Mouse (Mus musculus) T-helper 1 cell (primary cell): ENCODE measurements around the gene Trpv3.

Experiments
- in situ Hi-C: fragments of 300-600 bp; cut with MboI, MseI; formaldehyde crosslinking; loops from one replicate; pipeline ENCODE4 v1.15.1; 2025; ENCODE audit warnings: high pct_unique_total_duplicates

Gene Trpv3

GRCm38 (mm10) chr11:73267267-73267666 lies at the start of gene Trpv3:
Gene Trpv3, plus strand, starts transcription at chr11:73267388.
- in situ Hi-C loops = no loop called here

- in situ Hi-C loops = no loop called here
Observed at GRCm38 (mm10) chr11:73219671-73220070, 47.5 kb upstream of the Trpv3 start.

- in situ Hi-C loops = no loop called here
Observed at GRCm38 (mm10) chr11:73220651-73221050, 46.5 kb upstream of the Trpv3 start.

- in situ Hi-C loops = no loop called here
Observed at GRCm38 (mm10) chr11:73222846-73223245, 44.3 kb upstream of the Trpv3 start.

- in situ Hi-C loops = no loop called here
Observed at GRCm38 (mm10) chr11:73223966-73224365, 43.2 kb upstream of the Trpv3 start.

GRCm38 (mm10) chr11:73225856-73226255 lies 41.3 kb upstream of the Trpv3 start:
- in situ Hi-C loops = loop anchor here (25.0 kb wide), 1 partner anchor 1489 kb away; the partner anchor contains the start of gene Wscd1

- in situ Hi-C loops = loop anchor here (25.0 kb wide), 1 partner anchor 1492 kb away; the partner anchor contains the start of gene Wscd1
Observed at GRCm38 (mm10) chr11:73228881-73229280, 38.3 kb upstream of the Trpv3 start.

GRCm38 (mm10) chr11:73230081-73230480 lies 37.1 kb upstream of the Trpv3 start:
- in situ Hi-C loops = loop anchor here (25.0 kb wide), 1 partner anchor 1493 kb away; the partner anchor contains the start of gene Wscd1

- in situ Hi-C loops = loop anchor here (25.0 kb wide), 1 partner anchor 1495 kb away; the partner anchor contains the start of gene Wscd1
Observed at GRCm38 (mm10) chr11:73232513-73232912, 34.7 kb upstream of the Trpv3 start.

- in situ Hi-C loops = loop anchor here (25.0 kb wide), 1 partner anchor 1497 kb away; the partner anchor contains the start of gene Wscd1
Observed at GRCm38 (mm10) chr11:73233992-73234391, 33.2 kb upstream of the Trpv3 start, which contains the start of gene Trpv1. Gene Trpv1, plus strand, starts transcription at chr11:73234292.

- in situ Hi-C loops = loop anchor here (25.0 kb wide), 1 partner anchor 1499 kb away; the partner anchor contains the start of gene Wscd1
Observed at GRCm38 (mm10) chr11:73235990-73236701, 31.0 kb upstream of the Trpv3 start.

GRCm38 (mm10) chr11:73236731-73237130 lies 30.5 kb upstream of the Trpv3 start:
- in situ Hi-C loops = loop anchor here (25.0 kb wide), 1 partner anchor 1499 kb away; the partner anchor contains the start of gene Wscd1

GRCm38 (mm10) chr11:73242199-73242598 lies 25.0 kb upstream of the Trpv3 start:
- in situ Hi-C loops = loop anchor here (25.0 kb wide), 1 partner anchor 1505 kb away; the partner anchor contains the start of gene Wscd1

- in situ Hi-C loops = loop anchor here (25.0 kb wide), 1 partner anchor 1505 kb away; the partner anchor contains the start of gene Wscd1
Observed at GRCm38 (mm10) chr11:73242777-73243176, 24.4 kb upstream of the Trpv3 start.

- in situ Hi-C loops = no loop called here
Observed at GRCm38 (mm10) chr11:73257362-73257945, 9.7 kb upstream of the Trpv3 start.

- in situ Hi-C loops = no loop called here
Observed at GRCm38 (mm10) chr11:73258664-73259063, 8.5 kb upstream of the Trpv3 start.

- in situ Hi-C loops = no loop called here
Observed at GRCm38 (mm10) chr11:73260457-73260856, 6.7 kb upstream of the Trpv3 start.

GRCm38 (mm10) chr11:73261385-73261784 lies 5.8 kb upstream of the Trpv3 start:
- in situ Hi-C loops = no loop called here

GRCm38 (mm10) chr11:73274821-73275220 lies 7.6 kb downstream of the Trpv3 start:
- in situ Hi-C loops = no loop called here

- in situ Hi-C loops = no loop called here
Observed at GRCm38 (mm10) chr11:73280710-73281109, 13.5 kb downstream of the Trpv3 start.

GRCm38 (mm10) chr11:73281528-73282027 lies 14.4 kb downstream of the Trpv3 start:
- in situ Hi-C loops = no loop called here

- in situ Hi-C loops = no loop called here
Observed at GRCm38 (mm10) chr11:73283369-73283768, 16.2 kb downstream of the Trpv3 start.
